In the genomic region with DNA sequence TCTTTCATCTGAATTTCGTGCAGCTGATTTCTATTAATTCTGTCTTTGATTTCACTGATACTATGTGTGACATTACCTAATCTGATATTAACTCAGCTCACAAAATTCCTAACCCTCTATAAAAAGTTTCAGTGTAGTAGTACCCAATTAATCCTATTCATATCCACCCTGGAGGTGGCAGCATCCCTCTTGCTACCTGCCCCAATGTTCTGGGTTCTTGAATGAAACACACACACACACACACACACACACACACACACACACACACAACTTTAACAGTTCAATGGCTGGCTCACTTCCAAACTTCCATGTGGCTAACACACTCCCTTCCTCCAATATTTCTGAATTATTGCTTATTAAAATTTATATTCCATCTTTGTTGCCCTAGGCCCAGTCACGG, we compare ENCODE assay signal across 42 mouse cellular contexts. TPM values are rescaled to one million over a fixed set of nuclear protein-coding genes. Genes with fewer than 3 reads are reported as not detected.
"Had no signal": no experiment of that assay in that cellular context is flagged by ENCODE, and none has a peak within 500 bp of the region (broad histone marks: within the 10 kb centered on the region; RNA-seq: fewer than 3 reads in every experiment).

No protein-coding gene starts in this region.

- H3K4me2 ChIP-seq: heart, embryonic 11.5 days; heart, embryonic 13.5 days; heart, embryonic 15.5 days; hindbrain, embryonic 12.5 days; hindbrain, embryonic 13.5 days; hindbrain, embryonic 14.5 days; hindbrain, embryonic 15.5 days; intestine, embryonic 15.5 days; kidney, embryonic 15.5 days had no signal

- H3K36me3 ChIP-seq: heart, embryonic 13.5 days; heart, embryonic 15.5 days; hindbrain, embryonic 10.5 days; hindbrain, embryonic 12.5 days; hindbrain, embryonic 13.5 days; hindbrain, embryonic 15.5 days; intestine, embryonic 15.5 days; kidney, embryonic 15.5 days had no signal

- H3K9me3 ChIP-seq: heart, embryonic 13.5 days; heart, embryonic 15.5 days; hindbrain, embryonic 10.5 days; hindbrain, embryonic 12.5 days; hindbrain, embryonic 13.5 days; hindbrain, embryonic 15.5 days; intestine, embryonic 15.5 days; kidney, embryonic 15.5 days had no signal

- H3K9ac ChIP-seq: heart, embryonic 13.5 days; heart, embryonic 15.5 days; hindbrain, embryonic 12.5 days; hindbrain, embryonic 13.5 days; hindbrain, embryonic 14.5 days; hindbrain, embryonic 15.5 days; intestine, embryonic 15.5 days; kidney, embryonic 15.5 days had no signal

- H3K4me3 ChIP-seq: heart, adult 2 months; heart, embryonic 13.5 days; heart, embryonic 15.5 days; hindbrain, embryonic 10.5 days; hindbrain, embryonic 12.5 days; hindbrain, embryonic 13.5 days; hindbrain, embryonic 15.5 days; intestine, embryonic 15.5 days; kidney, embryonic 15.5 days; layer of hippocampus, adult 2 months had no signal

- H3K27me3 ChIP-seq: heart, embryonic 13.5 days; heart, embryonic 15.5 days; hindbrain, embryonic 12.5 days; hindbrain, embryonic 13.5 days; hindbrain, embryonic 15.5 days; intestine, embryonic 15.5 days; kidney, embryonic 15.5 days had no signal

- DNase-seq: heart, adult 18-20 months; heart, adult 2 months; heart, postnatal 10 days; heart, postnatal 14 days; heart, postnatal 36 days; heart, postnatal 4 days; kidney, adult 11 months; kidney, adult 18-20 months; kidney, adult 2 months; kidney, adult 8-10 months; kidney, adult 9 months; kidney, postnatal 10 days; kidney, postnatal 14 days; kidney, postnatal 36 days; kidney, postnatal 4 days; layer of hippocampus, adult 9-11 months; layer of hippocampus, postnatal 36 days had no signal

- H3K27ac ChIP-seq: heart, adult 2 months; heart, embryonic 13.5 days; heart, embryonic 15.5 days; hindbrain, embryonic 10.5 days; hindbrain, embryonic 12.5 days; hindbrain, embryonic 13.5 days; hindbrain, embryonic 14.5 days; hindbrain, embryonic 15.5 days; hindbrain, postnatal 0 days; intestine, embryonic 15.5 days; kidney, embryonic 15.5 days; kidney, postnatal 0 days; layer of hippocampus, adult 2 months had no signal

- H3K4me1 ChIP-seq: heart, embryonic 13.5 days; heart, embryonic 15.5 days; hindbrain, embryonic 10.5 days; hindbrain, embryonic 12.5 days; hindbrain, embryonic 13.5 days; hindbrain, embryonic 15.5 days; intestine, embryonic 15.5 days; kidney, embryonic 15.5 days had no signal

- ATAC-seq: hindbrain, embryonic 16.5 days; hindbrain, postnatal 0 days; inflammation-experienced regulatory T-cells, adult 6 months; intestine, embryonic 15.5 days; intestine, embryonic 16.5 days; intestine, postnatal 0 days had no signal

RNA-seq across cellular contexts. Expression of a gene that starts 1.0 kb away (rescaled TPM):
- polyA plus RNA-seq: heart, adult 2 months; heart, embryonic 11.5 days; heart, embryonic 13.5 days; heart, embryonic 14.5 days; heart, embryonic 15.5 days; heart, embryonic 16.5 days; heart, postnatal 0 days; hindbrain, embryonic 10.5 days; hindbrain, embryonic 11.5 days; hindbrain, embryonic 12.5 days; hindbrain, embryonic 13.5 days; hindbrain, embryonic 14.5 days; hindbrain, embryonic 15.5 days; hindbrain, embryonic 16.5 days; hindbrain, postnatal 0 days; inflammation-experienced regulatory T-cells, adult 6 months; intestine, embryonic 14.5 days; intestine, embryonic 15.5 days; intestine, embryonic 16.5 days; intestine, postnatal 0 days; kidney, adult 2 months; kidney, embryonic 14.5 days; kidney, embryonic 15.5 days; large intestine, adult 2 months had no signal

RNA-seq across cellular contexts. Expression of a gene that starts 25.8 kb away (rescaled TPM):
- polyA plus RNA-seq: heart, adult 2 months; heart, embryonic 11.5 days; heart, embryonic 13.5 days; heart, embryonic 14.5 days; heart, embryonic 15.5 days; heart, embryonic 16.5 days; heart, postnatal 0 days; hindbrain, embryonic 10.5 days; hindbrain, embryonic 11.5 days; hindbrain, embryonic 12.5 days; hindbrain, embryonic 13.5 days; hindbrain, embryonic 14.5 days; hindbrain, embryonic 15.5 days; hindbrain, embryonic 16.5 days; hindbrain, postnatal 0 days; inflammation-experienced regulatory T-cells, adult 6 months; intestine, embryonic 14.5 days; intestine, embryonic 15.5 days; intestine, embryonic 16.5 days; intestine, postnatal 0 days; kidney, adult 2 months; kidney, embryonic 14.5 days; kidney, embryonic 15.5 days; kidney, embryonic 16.5 days; kidney, postnatal 0 days; large intestine, adult 2 months had no signal

RNA-seq across cellular contexts. Expression of a gene that starts 32.2 kb away (rescaled TPM):
- polyA plus RNA-seq: heart, adult 2 months; heart, embryonic 11.5 days; heart, embryonic 13.5 days; heart, embryonic 14.5 days; heart, embryonic 15.5 days; heart, embryonic 16.5 days; heart, postnatal 0 days; hindbrain, embryonic 10.5 days; hindbrain, embryonic 11.5 days; hindbrain, embryonic 12.5 days; hindbrain, embryonic 13.5 days; hindbrain, embryonic 14.5 days; hindbrain, embryonic 15.5 days; hindbrain, embryonic 16.5 days; hindbrain, postnatal 0 days; inflammation-experienced regulatory T-cells, adult 6 months; intestine, embryonic 14.5 days; intestine, embryonic 15.5 days; intestine, embryonic 16.5 days; intestine, postnatal 0 days; kidney, adult 2 months; kidney, embryonic 14.5 days; kidney, embryonic 15.5 days; kidney, embryonic 16.5 days; kidney, postnatal 0 days; large intestine, adult 2 months had no signal

RNA-seq across cellular contexts. Expression of a gene that starts 54.6 kb away (rescaled TPM):
- polyA plus RNA-seq: heart, adult 2 months; heart, embryonic 11.5 days; heart, embryonic 13.5 days; heart, embryonic 14.5 days; heart, embryonic 15.5 days; heart, embryonic 16.5 days; heart, postnatal 0 days; hindbrain, embryonic 10.5 days; hindbrain, embryonic 11.5 days; hindbrain, embryonic 12.5 days; hindbrain, embryonic 13.5 days; hindbrain, embryonic 14.5 days; hindbrain, embryonic 15.5 days; hindbrain, embryonic 16.5 days; hindbrain, postnatal 0 days; inflammation-experienced regulatory T-cells, adult 6 months; intestine, embryonic 14.5 days; intestine, embryonic 15.5 days; intestine, embryonic 16.5 days; intestine, postnatal 0 days; kidney, adult 2 months; kidney, embryonic 14.5 days; kidney, embryonic 15.5 days; kidney, embryonic 16.5 days; kidney, postnatal 0 days; large intestine, adult 2 months had no signal
